Mouse (Mus musculus) forebrain, embryonic 14.5 days (tissue): Measurements from ENCODE around the gene Mast1. TPM values are rescaled to one million over a fixed set of nuclear protein-coding genes. Genes with fewer than 3 reads are reported as not detected.

Experiments
- ATAC-seq: fragments of 200-750 bp; cut with Nextera tagmentation; 2 replicates; pipeline ENCODE4 v1.8.0; 2017; ENCODE audit warnings: mild to moderate bottlenecking, moderate library complexity
- DNase-seq: peaks from one replicate; pipeline ENCODE4 v3.0.0-alpha.2; 2015; ENCODE audit warnings: low spot score
- H3K27ac ChIP-seq: fragments of 300-500 bp; sonication (generic); 2 replicates; pipeline ENCODE4 v1.5.1; 2014; ENCODE audit warnings: low read depth, mild to moderate bottlenecking, control low read depth, low read length, moderate library complexity
- H3K27me3 ChIP-seq: fragments of 300-500 bp; sonication (generic); replicated peaks from 2 replicates; pipeline ENCODE4 v1.6.1; 2014; ENCODE audit warnings: low read length, control low read depth, mixed read lengths; ENCODE audit not compliant: control insufficient read depth, insufficient read depth
- H3K36me3 ChIP-seq: fragments of 300-500 bp; sonication (generic); 2 replicates; pipeline ENCODE4 v1.6.1; 2014; ENCODE audit warnings: low read length, control low read depth; ENCODE audit not compliant: control insufficient read depth, insufficient read depth
- H3K4me1 ChIP-seq: fragments of 300-500 bp; sonication (generic); 2 replicates; pipeline ENCODE4 v1.6.1; 2014; ENCODE audit warnings: antibody characterized with exemption, low read length, control low read depth; ENCODE audit not compliant: control insufficient read depth, insufficient read depth
- H3K4me2 ChIP-seq: fragments of 300-500 bp; sonication (generic); 2 replicates; pipeline ENCODE4 v1.6.1; 2014; ENCODE audit warnings: mild to moderate bottlenecking, control low read depth, low read length
- H3K4me3 ChIP-seq: fragments of 300-500 bp; sonication (generic); 2 replicates; pipeline ENCODE4 v1.5.1; 2014; ENCODE audit warnings: low read depth, low read length, control low read depth
- H3K9ac ChIP-seq: fragments of 300-500 bp; sonication (generic); 2 replicates; pipeline ENCODE4 v1.6.1; 2014; ENCODE audit warnings: mild to moderate bottlenecking, low read length, control low read depth, moderate library complexity
- H3K9me3 ChIP-seq: fragments of 300-500 bp; sonication (generic); replicated peaks from 2 replicates; pipeline ENCODE4 v1.6.1; 2016; ENCODE audit warnings: low read length, control low read depth, mixed read lengths; ENCODE audit not compliant: control insufficient read depth
- WGBS: fragments of 180-500 bp; shearing (Covaris S2); extraction: QIAGEN DNeasy Blood & Tissue Kit; methylation state at CpG from one replicate; pipeline ENCODE4 v1.1.7; 2014; 5-methylcytosine and 5-hydroxymethylcytosine counted together
- polyA plus RNA-seq: library from polyadenylated mRNA; unstranded; fragments of >200 nt; fragmentation: Nextera tagmentation; extraction: Ambion mirVana; gene quantifications from 2 replicates; pipeline ENCODE4 v1.2.1, GENCODE M21; 2014

Gene Mast1
- polyA plus RNA-seq, 1 experiment from 2014 or later = 24.5 TPM

DNA sequence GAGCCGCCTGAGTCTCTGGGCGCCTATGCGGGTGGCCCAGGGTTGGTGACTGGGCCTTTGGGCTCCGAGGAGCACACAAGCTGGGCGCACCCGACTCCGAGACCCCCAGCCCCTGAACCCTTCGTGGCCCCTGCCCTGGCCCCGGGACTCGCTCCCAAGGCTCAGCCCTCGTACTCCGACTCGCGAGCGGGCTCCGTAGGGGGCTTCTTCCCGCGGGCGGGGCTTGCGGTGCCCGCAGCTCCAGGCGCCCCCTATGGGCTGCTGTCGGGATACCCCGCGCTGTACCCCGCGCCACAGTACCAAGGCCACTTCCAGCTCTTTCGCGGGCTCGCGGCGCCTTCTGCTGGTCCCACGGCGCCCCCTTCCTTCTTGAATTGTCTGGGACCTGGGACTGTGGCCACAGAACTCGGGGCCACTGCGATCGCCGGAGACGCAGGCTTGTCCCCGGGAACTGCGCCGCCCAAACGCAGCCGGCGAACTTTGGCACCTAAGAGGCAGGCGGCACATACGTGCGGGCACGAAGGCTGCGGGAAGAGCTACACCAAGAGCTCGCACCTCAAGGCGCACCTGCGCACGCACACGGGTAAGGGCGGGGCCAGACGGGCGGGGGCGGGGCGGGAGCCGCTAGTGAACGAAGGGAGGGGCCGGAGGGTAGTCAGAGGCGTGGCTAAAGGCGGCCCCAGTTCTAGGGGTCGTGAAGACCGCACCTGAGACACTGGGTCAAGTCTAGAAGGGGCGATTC is 34.1 kb downstream of the Mast1 start:
- under 1% methylated on average over 68 of the region's 68 CpGs for WGBS
- DNase-seq (peak; percentile 91), ATAC-seq (peak; percentile 93)
- Histone ChIP-seq H3K4me2 (peak overlapping the region; percentile 92), H3K4me3 (peak overlapping the region; percentile 48), H3K4me1 (peaks cover 6% of the 10 kb centered on the region), H3K27me3 (no peaks in the 10 kb centered on the region), H3K9me3 (no peaks in the 10 kb centered on the region), H3K36me3 (no peaks in the 10 kb centered on the region), H3K27ac (peak overlapping the region; percentile 24; the same call in 1 of the 2 replicates), H3K9ac (peak overlapping the region; percentile 72)

DNA sequence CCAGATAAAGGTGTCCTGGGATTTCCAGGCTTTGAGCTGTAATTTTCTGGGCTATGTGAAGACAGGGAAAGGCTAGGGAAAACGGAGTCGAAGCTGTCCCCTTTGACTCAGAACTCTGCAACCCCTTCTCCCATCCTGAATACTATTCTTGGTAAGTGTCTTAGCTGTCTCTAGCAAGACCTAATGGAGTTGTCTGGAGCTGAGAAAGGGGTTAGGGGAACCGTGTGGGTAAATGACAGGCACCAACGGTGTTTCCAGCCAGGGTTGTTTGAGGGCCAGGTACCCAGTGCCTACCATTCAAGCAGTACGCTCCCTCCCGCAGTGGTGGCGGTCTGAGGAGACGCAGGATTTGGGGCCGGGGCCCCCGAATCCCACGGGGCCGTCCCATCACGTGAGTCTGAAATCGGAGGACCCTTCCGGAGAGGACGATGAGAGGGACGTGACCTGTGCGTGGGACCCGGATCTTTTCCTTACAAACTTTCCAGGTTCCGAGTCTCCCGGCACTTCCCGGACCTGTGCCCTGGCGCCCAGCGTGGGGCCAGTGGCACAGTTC is 34.7 kb downstream of the Mast1 start:
- peak overlapping the region; percentile 72 for H3K9ac ChIP-seq
- peak overlapping the region; percentile 48 for H3K4me3 ChIP-seq
- H3K4me1 ChIP-seq = peaks cover 6% of the 10 kb centered on the region
- no peak; the same call in 1 of the 2 replicates for ATAC-seq
- WGBS = 3% methylated on average over 24 of the region's 24 CpGs
- no peaks in the 10 kb centered on the region for H3K9me3 ChIP-seq
- DNase-seq = no peak
- H3K36me3 ChIP-seq = no peaks in the 10 kb centered on the region
- H3K27me3 ChIP-seq = no peaks in the 10 kb centered on the region
- H3K4me2 ChIP-seq = peak overlapping the region; percentile 92
- H3K27ac ChIP-seq = no peak overlapping the region

DNA sequence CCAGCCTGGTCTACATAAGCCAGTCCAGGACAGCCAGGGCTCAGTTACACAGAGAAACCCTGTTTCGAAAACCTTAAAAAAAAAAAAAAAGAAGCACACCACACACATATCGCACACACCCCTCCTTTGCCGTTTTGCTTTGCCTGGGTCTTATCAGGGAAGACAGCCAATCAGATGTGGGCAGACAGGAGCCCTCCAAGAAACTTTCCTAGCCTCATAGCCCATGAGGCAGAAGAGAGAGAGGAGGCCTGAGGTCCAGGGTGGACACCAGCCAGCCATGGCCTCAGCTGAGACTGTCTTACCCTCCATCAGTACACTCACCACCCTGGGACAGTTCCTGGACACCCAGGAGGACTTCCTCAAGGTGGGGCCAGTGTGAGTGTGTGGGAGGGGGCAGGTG is 35.4 kb downstream of the Mast1 start, which contains the start of gene Klf1:
Gene Klf1, plus strand, starts transcription at position 177 of the 400 bp plus-strand sequence.
- H3K27ac ChIP-seq = no peak within 1 kb of the TSS
- H3K4me1 ChIP-seq = peaks cover 6% of the 10 kb centered on the region
- DNase-seq (no peak), ATAC-seq (no peak)
- WGBS = 72% methylated on average over 3 of the region's 3 CpGs
- H3K9ac ChIP-seq = peak within 1 kb of the TSS; percentile 72
- no peaks in the 10 kb centered on the region for H3K27me3 ChIP-seq
- peak within 1 kb of the TSS; percentile 92 for H3K4me2 ChIP-seq
- no peaks in the 10 kb centered on the region for H3K36me3 ChIP-seq
- H3K4me3 ChIP-seq = peak within 1 kb of the TSS; percentile 48
- no peaks in the 10 kb centered on the region for H3K9me3 ChIP-seq

DNA sequence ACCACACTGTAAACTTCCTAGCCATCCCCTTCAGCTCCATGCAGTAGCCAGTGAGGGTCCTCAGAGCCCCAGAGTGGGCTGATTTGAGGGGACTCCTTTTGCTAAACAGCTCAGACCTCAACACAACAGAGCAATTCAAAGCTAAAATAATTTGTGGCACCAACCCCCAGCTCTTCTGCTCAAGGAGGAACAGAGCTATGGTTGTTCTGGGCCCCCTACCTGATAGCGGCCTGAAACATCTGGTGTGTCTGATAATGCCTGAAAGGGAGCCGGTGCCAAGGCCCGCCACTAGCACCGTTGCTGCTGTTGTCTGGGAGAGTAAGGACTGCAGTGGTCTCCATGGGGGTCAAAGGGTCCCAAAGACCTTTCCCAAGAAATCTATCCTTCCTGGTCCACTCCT is 36.1 kb downstream of the Mast1 start:
- H3K4me2 ChIP-seq = no peak overlapping the region
- no peaks in the 10 kb centered on the region for H3K27me3 ChIP-seq
- no peak for DNase-seq
- 72% methylated on average over 4 of the region's 4 CpGs for WGBS
- no peak for ATAC-seq
- H3K36me3 ChIP-seq = no peaks in the 10 kb centered on the region
- H3K9ac ChIP-seq = no peak overlapping the region
- no peak overlapping the region for H3K27ac ChIP-seq
- H3K9me3 ChIP-seq = no peaks in the 10 kb centered on the region
- no peak overlapping the region for H3K4me3 ChIP-seq
- peaks cover 6% of the 10 kb centered on the region for H3K4me1 ChIP-seq

DNA sequence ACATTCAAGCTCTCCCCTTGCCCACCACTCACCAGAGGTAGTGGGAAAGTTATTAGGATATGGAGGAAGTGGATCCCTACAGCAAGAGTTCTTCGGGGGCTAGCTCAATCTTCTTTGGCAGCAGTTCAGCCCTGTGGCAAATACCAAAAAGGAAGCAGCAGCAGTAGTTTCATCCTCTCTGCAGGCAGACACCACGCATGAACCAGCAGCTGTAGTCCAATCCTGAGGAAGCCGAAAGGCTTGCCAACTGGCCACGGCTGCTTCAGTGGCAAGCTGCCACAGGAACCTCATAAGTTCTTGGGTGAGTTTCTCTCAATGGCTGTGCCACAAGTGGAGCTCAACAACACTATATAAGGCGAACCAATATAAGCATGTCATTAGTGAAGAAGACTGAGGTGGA is 41.2 kb downstream of the Mast1 start:
- H3K9ac ChIP-seq = no peak overlapping the region
- WGBS = 86% methylated on average over 5 of the region's 5 CpGs
- peaks cover 6% of the 10 kb centered on the region for H3K4me1 ChIP-seq
- H3K9me3 ChIP-seq = no peaks in the 10 kb centered on the region
- H3K27me3 ChIP-seq = no peaks in the 10 kb centered on the region
- no peak for DNase-seq
- 0 out of 2 replicates have a peak, but pooled peaks cover under 1% of the 10 kb centered on the region for H3K36me3 ChIP-seq
- H3K4me3 ChIP-seq = no peak overlapping the region
- no peak overlapping the region for H3K27ac ChIP-seq
- ATAC-seq = no peak
- H3K4me2 ChIP-seq = no peak overlapping the region

DNA sequence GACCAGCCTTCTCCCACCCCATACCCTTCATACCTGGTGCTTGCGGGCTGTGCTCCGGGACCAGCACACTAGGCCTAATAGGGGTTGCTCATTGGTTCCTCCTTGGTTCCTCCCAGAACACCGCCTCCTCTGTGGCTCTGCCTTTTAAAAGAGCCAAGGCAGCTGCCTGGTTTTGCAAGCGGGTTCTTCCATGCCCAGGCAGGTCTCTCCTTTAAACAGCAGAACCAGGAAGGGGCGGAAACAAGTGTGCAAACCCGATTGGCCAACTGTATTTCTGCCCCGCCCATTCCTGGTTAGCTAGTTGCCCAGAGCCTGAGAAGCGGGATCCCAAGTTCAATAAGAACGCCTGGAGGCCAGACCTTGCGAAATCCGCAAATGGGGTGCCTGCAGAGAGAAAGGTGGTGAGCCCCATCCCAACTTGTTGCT is 43.4 kb downstream of the Mast1 start, which contains the start of gene Gcdh:
Gene Gcdh, minus strand, starts transcription at position 213 of the 426 bp plus-strand sequence.
- WGBS = under 1% methylated on average over 11 of the region's 11 CpGs
- no peak within 1 kb of the TSS; the same call in 1 of the 2 replicates for H3K27ac ChIP-seq
- DNase-seq (peak; percentile 98), ATAC-seq (peak; percentile 100)
- peak within 1 kb of the TSS; percentile 76 for H3K9ac ChIP-seq
- H3K4me2 ChIP-seq = peak within 1 kb of the TSS; percentile 94
- no peaks in the 10 kb centered on the region for H3K27me3 ChIP-seq
- peaks cover 6% of the 10 kb centered on the region for H3K4me1 ChIP-seq
- peaks cover 14% of the 10 kb centered on the region; the same call in 1 of the 2 replicates for H3K36me3 ChIP-seq
- peak within 1 kb of the TSS; percentile 61 for H3K4me3 ChIP-seq
- no peaks in the 10 kb centered on the region for H3K9me3 ChIP-seq

DNA sequence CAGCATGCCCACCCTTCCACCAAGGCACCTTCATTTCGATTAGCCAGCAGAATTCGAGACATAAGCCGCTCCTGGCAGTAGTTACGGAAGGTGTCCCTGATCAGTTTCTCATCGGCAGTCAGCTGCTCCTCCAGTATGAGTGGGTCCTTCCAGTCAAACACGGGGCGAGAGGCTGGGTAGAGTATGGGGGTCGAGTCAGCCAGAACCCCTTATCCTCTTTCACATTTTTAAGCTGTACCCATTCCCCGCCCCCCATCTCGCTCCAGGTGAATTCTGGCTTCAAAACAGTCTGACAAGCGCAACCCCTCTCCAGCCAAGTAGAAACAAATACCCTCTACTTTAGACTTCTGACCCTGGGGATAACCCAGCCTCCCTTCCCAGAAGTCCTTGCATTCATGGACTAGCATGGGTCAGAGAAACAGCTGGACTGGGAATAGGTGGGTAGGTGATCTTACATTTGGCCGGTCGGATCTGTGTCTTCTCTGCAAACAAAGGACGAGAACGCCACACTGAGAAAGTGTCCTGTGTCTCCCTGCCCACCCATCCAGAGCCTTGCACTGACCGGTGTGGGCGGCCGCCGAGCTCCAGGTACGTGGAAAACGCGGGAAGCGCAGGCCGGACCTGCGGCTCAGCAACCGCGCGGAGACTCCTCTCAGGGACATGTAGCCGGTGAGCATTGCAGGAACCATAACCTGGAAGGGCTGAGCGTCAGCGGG is 44.0 kb downstream of the Mast1 start:
- Histone ChIP-seq H3K9ac (peak overlapping the region; percentile 76), H3K9me3 (no peaks in the 10 kb centered on the region), H3K36me3 (peaks cover 20% of the 10 kb centered on the region), H3K4me2 (peak overlapping the region; percentile 94), H3K27ac (no peak overlapping the region; the same call in 1 of the 2 replicates), H3K4me1 (peaks cover 6% of the 10 kb centered on the region), H3K4me3 (peak overlapping the region; percentile 61), H3K27me3 (no peaks in the 10 kb centered on the region)
- ATAC-seq (no peak; the same call in 1 of the 2 replicates), DNase-seq (no peak)
- 11% methylated on average over 31 of the region's 31 CpGs for WGBS

DNA sequence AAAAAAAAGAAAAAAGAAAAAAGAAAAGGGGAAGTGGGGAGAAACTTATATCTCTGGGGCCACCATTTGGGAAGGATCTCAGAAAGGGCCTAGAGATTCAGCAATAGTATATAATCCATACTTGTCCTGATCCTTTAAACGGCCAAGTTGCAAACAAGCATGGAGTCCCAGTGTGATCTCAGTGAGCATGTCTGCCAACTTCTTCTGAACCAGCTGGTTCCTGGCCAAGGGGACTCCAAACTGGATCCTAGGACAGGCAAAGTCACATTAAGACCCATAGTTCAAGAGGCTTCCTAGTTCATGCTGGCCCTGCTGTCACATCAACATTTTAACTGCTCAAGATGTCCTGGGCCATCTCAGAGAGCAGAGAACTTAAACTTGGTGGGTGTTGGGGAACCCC is 48.0 kb downstream of the Mast1 start:
- Histone ChIP-seq H3K9me3 (no peaks in the 10 kb centered on the region), H3K36me3 (peaks cover 44% of the 10 kb centered on the region), H3K4me3 (no peak overlapping the region), H3K9ac (no peak overlapping the region), H3K27me3 (no peaks in the 10 kb centered on the region), H3K4me1 (peaks cover 6% of the 10 kb centered on the region), H3K4me2 (no peak overlapping the region), H3K27ac (no peak overlapping the region)
- no peak for ATAC-seq
- no peak for DNase-seq
- 100% methylated on average over 1 of the region's 1 CpGs for WGBS
